Mouse (Mus musculus) liver, adult (tissue): Measurements from ENCODE around the gene Nexn.

Experiments
- GATA4 ChIP-seq: IDR thresholded peaks from 2 replicates; pipeline ENCODE4 v1.6.1; 2014; ENCODE audit warnings: mild to moderate bottlenecking, low read length; ENCODE audit not compliant: insufficient replicate concordance

Gene Nexn

GRCm38 (mm10) chr3:152288276-152288675 is 22.1 kb upstream of the Nexn start:
- no peak for TF ChIP-seq GATA4

DNA sequence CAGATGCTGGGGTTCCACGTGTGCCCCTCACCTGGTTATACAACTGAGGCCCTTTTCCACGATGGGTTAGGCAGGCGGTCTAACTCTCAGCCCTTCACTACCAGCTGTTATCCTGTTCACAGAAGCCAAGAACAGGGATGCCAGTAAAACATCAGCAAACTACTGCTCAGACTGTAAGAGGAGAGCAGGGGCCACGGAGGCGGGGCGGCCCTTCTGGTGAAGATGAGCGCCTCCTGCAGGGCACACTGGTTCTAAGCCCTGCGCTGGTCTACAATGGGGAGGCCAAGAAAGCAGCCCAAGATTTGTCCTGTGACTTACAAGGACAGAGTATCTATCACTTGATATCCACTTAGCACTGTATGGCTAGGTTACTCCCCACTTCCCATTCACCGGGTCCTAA is 21.7 kb upstream of the Nexn start:
- no peak for TF ChIP-seq GATA4

DNA sequence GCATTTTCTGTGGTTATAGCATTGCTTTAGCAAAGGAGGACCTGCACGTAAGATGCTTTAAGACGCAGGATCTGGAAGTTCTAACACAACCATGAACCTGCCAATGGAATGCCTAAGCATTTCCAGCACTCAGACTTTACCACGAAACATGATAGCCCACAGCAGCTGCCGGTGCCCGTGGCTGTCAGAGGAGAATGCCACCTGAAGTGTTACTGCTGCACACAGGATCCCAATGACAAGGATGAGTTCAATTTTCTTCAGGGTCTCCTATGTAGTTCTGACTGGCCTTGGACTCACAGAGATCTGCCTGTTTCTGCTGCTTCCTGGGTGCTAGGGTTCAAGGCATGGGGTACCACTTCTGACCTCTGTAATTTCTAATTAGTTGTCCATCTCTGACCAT is 18.6 kb upstream of the Nexn start:
- no peak for TF ChIP-seq GATA4

GRCm38 (mm10) chr3:152284306-152284705 is 18.2 kb upstream of the Nexn start:
- no peak for TF ChIP-seq GATA4

GRCm38 (mm10) chr3:152282126-152282525 is 16.0 kb upstream of the Nexn start:
- no peak for TF ChIP-seq GATA4

DNA sequence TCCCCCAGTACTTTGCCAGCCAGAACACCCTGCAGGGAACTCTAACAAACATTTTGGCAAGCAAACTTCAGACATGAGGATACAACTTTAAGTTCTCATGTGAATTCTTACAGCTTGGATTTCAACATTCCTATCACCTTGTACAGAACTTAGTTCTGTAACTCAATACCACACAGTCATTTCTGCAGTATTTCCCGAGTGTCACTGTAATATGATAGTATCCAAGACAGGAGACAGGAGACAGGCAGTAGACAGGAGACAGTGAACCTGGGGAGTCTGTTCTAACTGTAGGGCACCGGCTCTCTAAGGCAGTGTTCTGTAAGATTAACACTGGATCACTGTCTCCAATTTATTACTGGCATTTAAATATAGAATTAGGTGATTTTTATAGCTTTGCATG is 12.3 kb upstream of the Nexn start:
- TF ChIP-seq GATA4: no peak

- no peak for TF ChIP-seq GATA4
Observed at GRCm38 (mm10) chr3:152277912-152278311, 11.8 kb upstream of the Nexn start.

DNA sequence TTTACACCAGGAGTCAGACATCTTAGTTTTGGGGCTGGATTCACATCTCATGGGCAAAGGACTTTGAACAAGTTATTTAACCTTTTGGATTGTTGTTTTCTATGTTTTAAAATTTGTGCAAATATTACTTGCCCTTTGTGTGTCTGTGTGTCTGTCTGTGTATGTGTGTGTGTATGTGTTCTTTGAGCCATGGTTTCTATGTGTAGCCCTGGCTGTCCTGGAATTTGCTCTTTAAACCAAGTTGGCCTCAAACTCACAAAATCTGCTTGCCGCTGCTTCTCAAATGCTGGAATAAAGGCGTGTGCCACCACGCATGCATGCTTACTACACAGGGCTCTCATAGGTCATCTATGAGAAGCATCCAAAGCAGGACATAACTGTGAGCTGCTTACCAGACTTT is 10.8 kb upstream of the Nexn start:
- TF ChIP-seq GATA4: no peak

- TF ChIP-seq GATA4: no peak
Observed at GRCm38 (mm10) chr3:152275008-152275407, 8.9 kb upstream of the Nexn start.

GRCm38 (mm10) chr3:152272974-152273685 is 7.0 kb upstream of the Nexn start:
- no peak for TF ChIP-seq GATA4

DNA sequence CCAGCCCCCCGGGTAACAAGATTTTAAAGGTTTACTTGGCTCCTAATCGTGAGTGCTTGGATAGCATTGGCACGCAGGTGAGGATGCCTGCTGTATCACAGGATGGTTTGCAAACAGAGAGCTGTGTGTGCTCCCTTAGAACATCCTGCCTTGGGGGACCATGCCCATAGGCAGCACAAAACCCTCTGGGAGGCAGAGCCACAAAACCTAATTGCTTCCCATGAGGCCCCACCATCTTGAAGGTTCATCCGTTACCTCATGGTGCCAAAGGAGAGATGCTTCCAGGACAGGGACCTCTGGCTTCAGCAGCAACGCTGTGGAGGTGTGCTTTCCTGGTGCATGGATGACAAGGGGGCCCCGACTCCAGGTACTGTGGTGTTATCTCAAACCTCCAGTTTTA is 5.7 kb upstream of the Nexn start:
- TF ChIP-seq GATA4: no peak

DNA sequence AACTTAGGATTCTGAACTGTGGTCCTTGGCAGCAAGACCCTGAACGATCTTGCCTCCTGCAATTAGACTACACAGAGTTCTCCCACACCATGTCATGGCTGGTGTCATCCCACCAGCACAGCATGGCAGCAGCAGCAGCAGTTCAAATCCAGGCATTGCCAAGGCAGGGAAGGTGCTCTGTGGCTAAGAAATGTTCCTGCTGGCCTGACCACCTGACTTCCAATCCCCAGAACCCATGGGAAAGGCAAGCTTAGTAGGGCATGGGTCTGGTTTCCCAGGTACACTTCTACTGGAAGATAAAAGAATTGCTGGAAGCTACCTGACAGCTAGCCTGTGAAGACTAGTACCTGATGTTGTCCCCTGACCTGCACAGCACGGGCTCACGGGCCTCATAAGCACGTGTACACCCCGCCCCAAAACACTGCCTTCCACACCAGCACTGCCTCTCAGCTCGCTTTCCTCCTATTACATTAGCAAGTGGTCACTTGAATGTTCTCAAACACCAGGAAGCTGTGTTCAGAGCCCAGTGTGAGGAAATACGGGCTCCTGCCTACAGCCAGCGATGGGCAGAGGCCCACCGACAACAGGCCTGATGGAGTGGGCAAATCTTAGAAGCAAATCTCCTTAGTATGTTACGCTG is 5.0 kb upstream of the Nexn start:
- TF ChIP-seq GATA4: no peak

DNA sequence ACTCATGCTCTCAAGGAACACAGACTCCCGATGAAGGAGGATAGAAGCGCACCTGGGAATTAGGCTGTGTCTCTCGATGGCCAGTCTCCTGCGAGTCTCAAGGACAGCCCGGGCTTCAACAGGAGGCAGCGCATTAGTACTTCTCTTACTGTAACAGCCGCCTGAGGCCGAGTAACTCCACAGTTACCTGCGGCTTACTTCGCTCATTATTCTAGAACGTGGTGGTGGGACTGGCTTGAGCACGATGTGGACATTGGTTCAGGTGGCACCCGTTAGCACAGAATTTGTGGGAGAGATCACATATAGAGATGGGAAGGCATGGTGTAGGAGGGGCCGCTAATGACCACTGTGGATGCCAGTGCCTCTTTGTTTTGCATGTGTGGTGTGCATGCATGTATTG is 1.9 kb upstream of the Nexn start:
- TF ChIP-seq GATA4: no peak

GRCm38 (mm10) chr3:152265351-152266035 is 657 bp downstream of the Nexn start:
- TF ChIP-seq GATA4: no peak

DNA sequence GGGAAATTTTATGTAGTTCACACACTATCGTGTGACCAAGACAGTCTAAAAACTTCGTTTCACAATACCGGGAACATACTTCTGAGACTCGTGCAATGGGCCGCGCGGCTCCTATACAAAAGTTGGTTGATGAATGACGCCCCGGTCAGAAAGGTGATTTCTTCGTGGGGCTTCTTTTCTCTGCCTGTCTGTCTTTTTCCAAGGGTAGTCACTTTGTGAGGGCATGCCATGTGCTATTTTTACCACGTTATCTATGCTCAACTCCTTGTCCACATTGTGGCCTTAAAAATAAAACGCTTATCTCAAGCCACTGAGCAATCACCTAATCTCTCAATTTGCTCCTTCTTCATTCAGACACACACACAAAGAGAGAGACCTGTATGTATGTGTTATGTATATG is 1.3 kb downstream of the Nexn start:
- no peak for TF ChIP-seq GATA4

- no peak for TF ChIP-seq GATA4
Observed at GRCm38 (mm10) chr3:152264374-152264773, 1.8 kb downstream of the Nexn start.
